Mouse (Mus musculus) lung, adult 10 weeks (tissue): ENCODE results near the gene Tesmin. TPM values are rescaled to one million over a fixed set of nuclear protein-coding genes. Genes with fewer than 3 reads are reported as not detected.

Experiments used
- polyA plus RNA-seq: library from polyadenylated mRNA; stranded (reverse); fragments of 350-450 nt; fragmentation: Illumina TruSeq; extraction: RNeasy Lipid Tissue Mini Kit (QIAGEN cat#74804); gene quantifications from one replicate; pipeline ENCODE4 v1.2.3, GENCODE M21; 2014; ENCODE audit warnings: low read depth, low replicate concordance; ENCODE audit not compliant: insufficient read depth

Gene Tesmin
- 0.37 TPM for polyA plus RNA-seq

DNA sequence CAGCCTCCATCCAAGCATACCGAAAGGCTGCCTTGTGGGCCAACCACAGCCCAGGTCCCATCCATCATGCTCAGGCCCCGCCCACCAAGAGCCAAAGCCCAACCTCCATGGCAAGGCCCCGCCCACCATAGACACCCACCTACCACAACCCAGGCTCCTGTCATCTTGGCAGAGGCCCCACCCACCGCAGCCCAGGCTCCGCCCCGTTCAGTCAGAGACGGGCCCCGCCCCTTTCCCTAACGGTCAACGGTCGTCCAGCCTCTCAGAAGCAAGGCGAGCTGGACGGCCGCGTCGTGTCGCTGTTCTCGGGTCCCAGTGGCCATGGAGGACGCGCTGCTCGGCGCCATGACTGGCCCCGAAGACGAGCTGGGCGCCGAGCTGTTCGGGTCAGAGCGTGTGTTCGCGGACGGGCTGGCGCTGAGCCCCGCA, at the start of gene Tesmin:
Gene Tesmin, plus strand, starts transcription at position 229 of the 429 bp plus-strand sequence.

DNA sequence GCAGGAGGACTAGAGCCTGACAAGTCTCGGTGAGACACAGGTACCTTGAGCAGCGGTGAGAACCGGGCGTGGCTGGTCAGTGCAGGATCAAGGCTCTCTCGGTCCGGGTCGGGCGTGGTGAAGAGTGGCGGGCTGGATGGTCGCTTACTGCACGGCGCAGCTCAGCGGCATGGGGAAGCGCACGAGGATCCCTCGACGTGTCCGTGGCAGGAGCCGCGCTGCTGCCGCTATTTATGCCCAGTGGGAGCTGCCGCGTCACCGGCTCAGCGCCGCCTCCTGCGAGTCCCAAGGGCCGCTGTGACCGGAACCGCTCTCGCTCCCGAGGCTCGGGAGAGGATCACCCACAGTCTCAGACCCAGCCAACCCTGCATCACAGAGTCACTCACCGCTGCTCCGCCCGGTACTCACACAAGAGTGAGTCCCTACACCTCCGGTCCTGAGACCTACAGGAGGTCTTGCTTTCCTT, 25.6 kb downstream of the Tesmin start, which contains the start of gene Gal:
Gene Gal, minus strand, starts transcription at position 277 of the 466 bp plus-strand sequence.

Other genes with a start within 250 kb of the Tesmin start
- gene Mrpl21, start 106.0 kb upstream of the Tesmin start, polyA plus RNA-seq, result 51.2 TPM
- gene Ighmbp2, start 105.8 kb upstream of the Tesmin start, polyA plus RNA-seq, result 2.6 TPM
- 23.4 TPM for gene Cpt1a, start 66.5 kb upstream of the Tesmin start, polyA plus RNA-seq
- 7.6 TPM for gene Gal, start 25.7 kb downstream of the Tesmin start, polyA plus RNA-seq
- 29.6 TPM for gene Ppp6r3, start 186.9 kb downstream of the Tesmin start, polyA plus RNA-seq